Mouse (Mus musculus): ENCODE results near the gene Mettl26. TPM values are rescaled to one million over a fixed set of nuclear protein-coding genes. Genes with fewer than 3 reads are reported as not detected.
A peak's percentile ranks its signal among the peaks of the same experiment; 100 is the strongest.

Mettl26 gene
- total RNA-seq (2021), result 10 to 100 TPM; 34.8 to 36.0 TPM

GRCm38 (mm10) chr17:25874721-25875170, at the start of gene Mettl26:
Gene Mettl26, plus strand, starts transcription at chr17:25875074.
- peak; percentile 91 to 96 for DNase-seq (ENCODE audit: extremely low spot score in 1 of 2, low spot score in 2 of 2)
- intact Hi-C loops (cut with DNase I), result no loop called here

GRCm38 (mm10) chr17:25825311-25825710, 49.6 kb upstream of the Mettl26 start:
- peak in 1 of 2 experiments; percentile 22 for DNase-seq (ENCODE audit: extremely low spot score in 1 of 2, low spot score in 2 of 2)
- intact Hi-C loops (cut with DNase I), result no loop called here

GRCm38 (mm10) chr17:25825984-25826570, 48.8 kb upstream of the Mettl26 start:
- intact Hi-C loops (cut with DNase I), result no loop called here
- no peak for DNase-seq (ENCODE audit: extremely low spot score in 1 of 2, low spot score in 2 of 2)

GRCm38 (mm10) chr17:25827011-25827410, 47.9 kb upstream of the Mettl26 start:
- peak in 1 of 2 experiments; percentile 23 for DNase-seq (ENCODE audit: extremely low spot score in 1 of 2, low spot score in 2 of 2)
- intact Hi-C loops (cut with DNase I), result no loop called here

GRCm38 (mm10) chr17:25827546-25828222, 47.2 kb upstream of the Mettl26 start:
- intact Hi-C loops (cut with DNase I), result no loop called here
- peak in 1 of 2 experiments; percentile 30 for DNase-seq (ENCODE audit: extremely low spot score in 1 of 2, low spot score in 2 of 2)

- intact Hi-C loops (cut with DNase I), result no loop called here
- peak in 1 of 2 experiments; percentile 45 for DNase-seq (ENCODE audit: extremely low spot score in 1 of 2, low spot score in 2 of 2)
Observed at GRCm38 (mm10) chr17:25828223-25828594, 46.7 kb upstream of the Mettl26 start.

GRCm38 (mm10) chr17:25828712-25829557, 45.9 kb upstream of the Mettl26 start, which contains the start of gene Jmjd8:
Gene Jmjd8, plus strand, starts transcription at chr17:25828867.
- DNase-seq (ENCODE audit: extremely low spot score in 1 of 2, low spot score in 2 of 2), result peak; percentile 78 to 87
- intact Hi-C loops (cut with DNase I), result no loop called here

GRCm38 (mm10) chr17:25829558-25830017, 45.3 kb upstream of the Mettl26 start:
- intact Hi-C loops (cut with DNase I), result no loop called here
- peak in 1 of 2 experiments; percentile 26 for DNase-seq (ENCODE audit: extremely low spot score in 1 of 2, low spot score in 2 of 2)

- no peak for DNase-seq (ENCODE audit: extremely low spot score in 1 of 2, low spot score in 2 of 2)
- intact Hi-C loops (cut with DNase I), result no loop called here
Observed at GRCm38 (mm10) chr17:25830200-25830753, 44.6 kb upstream of the Mettl26 start.

- no peak for DNase-seq (ENCODE audit: extremely low spot score in 1 of 2, low spot score in 2 of 2)
Observed at GRCm38 (mm10) chr17:25830806-25831431, 44.0 kb upstream of the Mettl26 start.

GRCm38 (mm10) chr17:25831451-25832281, 43.2 kb upstream of the Mettl26 start:
- intact Hi-C loops (cut with DNase I), result no loop called here

More at GRCm38 (mm10) chr17:25830806-25831431, 44.0 kb upstream of the Mettl26 start:
- intact Hi-C loops (cut with DNase I), result no loop called here

GRCm38 (mm10) chr17:25832436-25833290, 42.2 kb upstream of the Mettl26 start:
- intact Hi-C loops (cut with DNase I), result no loop called here

More at GRCm38 (mm10) chr17:25831451-25832281, 43.2 kb upstream of the Mettl26 start:
- DNase-seq (ENCODE audit: extremely low spot score in 1 of 2, low spot score in 2 of 2), result peak in 1 of 2 experiments; percentile 70

GRCm38 (mm10) chr17:25833291-25833663, 41.6 kb upstream of the Mettl26 start, which contains the start of gene Stub1:
Gene Stub1, minus strand, starts transcription at chr17:25833404.
- DNase-seq (ENCODE audit: extremely low spot score in 1 of 2, low spot score in 2 of 2), result peak; percentile 87 to 93
- intact Hi-C loops (cut with DNase I), result no loop called here

More at GRCm38 (mm10) chr17:25832436-25833290, 42.2 kb upstream of the Mettl26 start:
- peak; percentile 98 to 100 for DNase-seq (ENCODE audit: extremely low spot score in 1 of 2, low spot score in 2 of 2)

GRCm38 (mm10) chr17:25833961-25834594, 40.8 kb upstream of the Mettl26 start:
- intact Hi-C loops (cut with DNase I), result no loop called here
- peak in 1 of 2 experiments; percentile 32 for DNase-seq (ENCODE audit: extremely low spot score in 1 of 2, low spot score in 2 of 2)

GRCm38 (mm10) chr17:25834595-25835222, 40.2 kb upstream of the Mettl26 start:
- intact Hi-C loops (cut with DNase I), result no loop called here
- no peak for DNase-seq (ENCODE audit: extremely low spot score in 1 of 2, low spot score in 2 of 2)

GRCm38 (mm10) chr17:25835301-25835700, 39.6 kb upstream of the Mettl26 start:
- intact Hi-C loops (cut with DNase I), result no loop called here
- DNase-seq (ENCODE audit: extremely low spot score in 1 of 2, low spot score in 2 of 2), result no peak

All from left cerebral cortex, postnatal 10 days (tissue).